Mouse (Mus musculus): ENCODE data around the gene Bcar1.

GRCm38 (mm10) chr8:111717488-111717792, 26.2 kb downstream of the Bcar1 start:
- TF ChIP-seq GATA1 (IDR thresholded peaks at IDR 0.05; ENCODE audit: low read length) = no peak
- TF ChIP-seq TAL1 (IDR thresholded peaks at IDR 0.05; ENCODE audit: low read length) = no peak

All from erythroblast, embryonic 14.5 days (primary cell).